Comparison of ENCODE assay signal across 8 mouse cellular contexts in genomic region chr11:80809993-80810821, GRCm38 (mm10). TPM values are rescaled to one million over a fixed set of nuclear protein-coding genes. Genes with fewer than 3 reads are reported as not detected.
DNase-seq lines count a peak whose midpoint lies in the region; ATAC-seq and TF ChIP-seq lines count a peak whose summit lies in the region.

Gene Tmem98 (plus strand): TSS chr11:80810175.

- H3K9me3 ChIP-seq in intestine, embryonic 14.5 days (ENCODE audit: control insufficient read depth, low read length): no peaks in the 10 kb centered on the region
- no peaks in the 10 kb centered on the region for H3K9me3 ChIP-seq in liver, embryonic 12.5 days (replicated peaks)
- H3K9me3 ChIP-seq in neural tube, embryonic 14.5 days (ENCODE audit: control insufficient read depth, low read length): no peaks in the 10 kb centered on the region

- no peaks in the 10 kb centered on the region for H3K4me1 ChIP-seq in cerebellum, adult 2 months (ENCODE audit: control insufficient read depth, insufficient read depth, low read length)
- H3K4me1 ChIP-seq in intestine, embryonic 14.5 days (replicated peaks; ENCODE audit: control insufficient read depth, insufficient read depth, low read length): peaks cover 14% of the 10 kb centered on the region
- H3K4me1 ChIP-seq in liver, embryonic 12.5 days: peaks cover 20% of the 10 kb centered on the region; the same call in 1 of the 2 replicates
- peaks cover 12% of the 10 kb centered on the region; the same call in 1 of the 2 replicates for H3K4me1 ChIP-seq in neural tube, embryonic 14.5 days (ENCODE audit: control insufficient read depth, insufficient read depth, low read length)

- peak within 1 kb of the TSS; percentile 53; the same call in 1 of the 2 replicates for H3K27ac ChIP-seq in cerebellum, adult 2 months (ENCODE audit: insufficient read depth, low read length)
- H3K27ac ChIP-seq in intestine, embryonic 14.5 days (ENCODE audit: low read depth): peak within 1 kb of the TSS; percentile 87
- peak within 1 kb of the TSS; percentile 17 for H3K27ac ChIP-seq in liver, embryonic 12.5 days
- no peak within 1 kb of the TSS for H3K27ac ChIP-seq in neural tube, embryonic 14.5 days (ENCODE audit: low read depth, low read length)

- H3K36me3 ChIP-seq in intestine, embryonic 14.5 days (ENCODE audit: control insufficient read depth, insufficient read depth, low read length): peaks cover 28% of the 10 kb centered on the region
- no peaks in the 10 kb centered on the region; the same call in 1 of the 2 replicates for H3K36me3 ChIP-seq in liver, embryonic 12.5 days
- no peaks in the 10 kb centered on the region for H3K36me3 ChIP-seq in neural tube, embryonic 14.5 days (ENCODE audit: control insufficient read depth, insufficient read depth, low read length)

- 2% methylated on average over 54 of the region's 54 CpGs for WGBS in cerebellum, adult 2 months
- WGBS in intestine, embryonic 14.5 days: 1% methylated on average over 50 of the region's 54 CpGs
- 3% methylated on average over 43 of the region's 54 CpGs for WGBS in liver, embryonic 12.5 days (ENCODE audit: insufficient replicate concordance)
- WGBS in neural tube, embryonic 14.5 days: 2% methylated on average over 47 of the region's 54 CpGs

- TF ChIP-seq POLR2A in cerebellum, adult 2 months (IDR thresholded peaks at IDR 0.05; ENCODE audit: borderline replicate concordance, insufficient read depth, low read length): no peak

- peak within 1 kb of the TSS; percentile 28 for H3K4me3 ChIP-seq in cerebellum, adult 2 months (replicated peaks; ENCODE audit: insufficient read depth, low read depth, low read length)
- H3K4me3 ChIP-seq in intestine, embryonic 14.5 days (ENCODE audit: low read depth, low read length): peak within 1 kb of the TSS; percentile 57
- peak within 1 kb of the TSS; percentile 57 for H3K4me3 ChIP-seq in liver, embryonic 12.5 days
- peak within 1 kb of the TSS; percentile 49 for H3K4me3 ChIP-seq in neural tube, embryonic 14.5 days (ENCODE audit: low read depth, low read length)

- ATAC-seq in intestine, embryonic 14.5 days (replicated peaks; ENCODE audit: low FRiP score, low TSS enrichment, low read depth): peak; percentile 79
- ATAC-seq in liver, embryonic 12.5 days: peak; percentile 63
- ATAC-seq in neural tube, embryonic 14.5 days (ENCODE audit: low read depth): peak; percentile 70

- H3K4me2 ChIP-seq in intestine, embryonic 14.5 days (ENCODE audit: low read length): peak within 1 kb of the TSS; percentile 75
- peak within 1 kb of the TSS; percentile 72 for H3K4me2 ChIP-seq in liver, embryonic 12.5 days
- peak within 1 kb of the TSS; percentile 91 for H3K4me2 ChIP-seq in neural tube, embryonic 14.5 days (ENCODE audit: low read depth, low read length)

- TF ChIP-seq CTCF in cerebellum, adult 2 months (IDR thresholded peaks at IDR 0.05; ENCODE audit: borderline replicate concordance, insufficient read depth, low read depth, low read length): no peak

- H3K27me3 ChIP-seq in cerebellum, adult 2 months (ENCODE audit: control insufficient read depth, insufficient read depth, low read length): no peaks in the 10 kb centered on the region; the same call in 1 of the 2 replicates
- no peaks in the 10 kb centered on the region for H3K27me3 ChIP-seq in intestine, embryonic 14.5 days (replicated peaks; ENCODE audit: control insufficient read depth, insufficient read depth, low read length)
- peaks cover 51% of the 10 kb centered on the region for H3K27me3 ChIP-seq in liver, embryonic 12.5 days (replicated peaks)
- H3K27me3 ChIP-seq in neural tube, embryonic 14.5 days (ENCODE audit: control insufficient read depth, insufficient read depth, low read length): no peaks in the 10 kb centered on the region

- peak within 1 kb of the TSS; percentile 77 for H3K9ac ChIP-seq in intestine, embryonic 14.5 days (ENCODE audit: low read length)
- H3K9ac ChIP-seq in liver, embryonic 12.5 days: peak within 1 kb of the TSS; percentile 69
- H3K9ac ChIP-seq in neural tube, embryonic 14.5 days (replicated peaks; ENCODE audit: low read depth, low read length): peak within 1 kb of the TSS; percentile 62

- peak; percentile 33 to 34 for DNase-seq in lung, adult 18-20 months
- DNase-seq in lung, postnatal 25 days (ENCODE audit: low spot score): no peak
- DNase-seq in cerebellum, adult 2 months: peak; percentile 22 to 34
- peak in 1 of 2 experiments; percentile 26 for DNase-seq in gastrocnemius, postnatal 4 days (ENCODE audit: low spot score in 2 of 2)
- peak; percentile 82 for DNase-seq in intestine, embryonic 14.5 days (ENCODE audit: low spot score)
- DNase-seq in T-cell, adult 2 months (ENCODE audit: low spot score): no peak

RNA-seq across cellular contexts. Expression of gene Tmem98, which starts in this region (rescaled TPM):
- 27.8 and 34.0 TPM in 2 replicates for polyA plus RNA-seq in cerebellum, adult 2 months (2012; rRNA removed)
- 10 to 100 TPM; 13.5 to 13.7 TPM for total RNA-seq in gastrocnemius, postnatal 4 days (2021)
- polyA plus RNA-seq in intestine, embryonic 14.5 days (2014; fragmentation: Nextera tagmentation; extraction: Ambion mirVana): 180 TPM in 2 replicates
- 19.6 and 20.1 TPM in 2 replicates for polyA plus RNA-seq in liver, embryonic 12.5 days (2016; fragmentation: Nextera tagmentation; extraction: Ambion mirVana)
- 12.1 and 17.5 TPM in 2 replicates for polyA plus RNA-seq in neural tube, embryonic 14.5 days (2014; fragmentation: Nextera tagmentation; extraction: Ambion mirVana)

Comparison
In these comparisons a context has a peak if more than half of its experiments do, and no peak if none do; other contexts are left out.
1. DNase-seq: peak in lung, adult 18-20 months (2 of 2), cerebellum, adult 2 months (2 of 2) and intestine, embryonic 14.5 days (single experiment); none in lung, postnatal 25 days (single experiment) and T-cell, adult 2 months (single experiment).
2. Peak in every context shown above with its lines, with median percentiles within 50 percentile points of each other: H3K4me3 ChIP-seq, ATAC-seq, H3K4me2 ChIP-seq and H3K9ac ChIP-seq.